Mouse (Mus musculus) midbrain, embryonic 11.5 days (tissue): ENCODE results near the gene Fam117b. TPM values are rescaled to one million over a fixed set of nuclear protein-coding genes. Genes with fewer than 3 reads are reported as not detected.

ENCODE experiments used
- ATAC-seq: fragments of 200-750 bp; cut with Nextera tagmentation; 2 replicates; pipeline ENCODE4 v1.8.0; 2017; ENCODE audit warnings: moderate TSS enrichment, moderate library complexity; ENCODE audit not compliant: low FRiP score
- DNase-seq: peaks from one replicate; pipeline ENCODE4 v3.0.0; 2015; ENCODE audit warnings: low spot score; ENCODE audit errors: missing footprints
- H3K27ac ChIP-seq: fragments of 300-500 bp; sonication (generic); 2 replicates; pipeline ENCODE4 v1.5.1; 2014; ENCODE audit warnings: low read depth, low read length
- H3K27me3 ChIP-seq: fragments of 300-500 bp; sonication (generic); 2 replicates; pipeline ENCODE4 v1.6.1; 2014; ENCODE audit warnings: mild to moderate bottlenecking, low read length, moderate library complexity, mixed read lengths; ENCODE audit not compliant: control insufficient read depth, insufficient read depth
- H3K36me3 ChIP-seq: fragments of 300-500 bp; sonication (generic); 2 replicates; pipeline ENCODE4 v1.6.1; 2014; ENCODE audit warnings: mild to moderate bottlenecking, low read length, moderate library complexity, mixed read lengths; ENCODE audit not compliant: control insufficient read depth, insufficient read depth
- H3K4me1 ChIP-seq: fragments of 300-500 bp; sonication (generic); 2 replicates; pipeline ENCODE4 v1.6.1; 2014; ENCODE audit warnings: low read length; ENCODE audit not compliant: control insufficient read depth, insufficient read depth
- H3K4me2 ChIP-seq: fragments of 300-500 bp; sonication (generic); 2 replicates; pipeline ENCODE4 v1.6.1; 2014; ENCODE audit warnings: mild to moderate bottlenecking, moderate library complexity
- H3K4me3 ChIP-seq: fragments of 300-500 bp; sonication (generic); 2 replicates; pipeline ENCODE4 v1.5.1; 2014; ENCODE audit warnings: low read depth, low read length
- H3K9ac ChIP-seq: fragments of 300-500 bp; sonication (generic); 2 replicates; pipeline ENCODE4 v1.6.1; 2014; ENCODE audit warnings: low read length
- H3K9me3 ChIP-seq: fragments of 300-500 bp; sonication (generic); 2 replicates; pipeline ENCODE4 v1.6.1; 2016; ENCODE audit warnings: low read length; ENCODE audit not compliant: control insufficient read depth
- WGBS: fragments of 180-500 bp; shearing (Covaris S2); extraction: QIAGEN DNeasy Blood & Tissue Kit; methylation state at CpG from one replicate; pipeline ENCODE4 v1.1.7; 2014; 5-methylcytosine and 5-hydroxymethylcytosine counted together
- polyA plus RNA-seq: library from polyadenylated mRNA; unstranded; fragments of >200 nt; fragmentation: Nextera tagmentation; extraction: Ambion mirVana; gene quantifications from 2 replicates; pipeline ENCODE4 v1.2.1, GENCODE M21; 2014

Gene Fam117b
- polyA plus RNA-seq, 1 experiment from 2014 or later, result 14.6 TPM

DNA sequence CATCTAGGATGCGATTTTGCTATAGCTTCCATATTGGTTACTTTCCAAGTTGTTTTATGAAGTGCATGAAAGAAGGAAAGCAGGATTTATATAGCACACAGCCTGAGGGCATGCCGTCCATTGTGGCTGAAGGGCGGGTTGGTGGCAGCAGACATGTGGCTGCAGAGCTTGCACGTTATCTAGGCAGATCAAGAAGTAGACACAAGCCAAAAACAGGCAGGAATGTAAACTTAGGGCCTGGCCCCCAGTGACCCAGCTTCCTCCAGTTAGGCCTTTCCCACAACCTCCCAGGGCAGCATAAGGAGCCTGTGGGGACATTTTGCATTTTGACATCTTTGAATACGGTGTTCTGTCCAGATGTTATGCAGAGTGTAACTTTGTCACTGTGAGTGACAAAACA, 31.0 kb downstream of the Fam117b start:
- no peak overlapping the region for H3K4me2 ChIP-seq
- 82% methylated on average over 5 of the region's 5 CpGs for WGBS
- no peak overlapping the region for H3K27ac ChIP-seq
- ATAC-seq (no peak), DNase-seq (no peak)
- no peak overlapping the region for H3K4me3 ChIP-seq
- no peaks in the 10 kb centered on the region for H3K27me3 ChIP-seq
- no peaks in the 10 kb centered on the region for H3K9me3 ChIP-seq
- H3K36me3 ChIP-seq, result no peaks in the 10 kb centered on the region
- H3K9ac ChIP-seq, result no peak overlapping the region
- H3K4me1 ChIP-seq, result no peaks in the 10 kb centered on the region

DNA sequence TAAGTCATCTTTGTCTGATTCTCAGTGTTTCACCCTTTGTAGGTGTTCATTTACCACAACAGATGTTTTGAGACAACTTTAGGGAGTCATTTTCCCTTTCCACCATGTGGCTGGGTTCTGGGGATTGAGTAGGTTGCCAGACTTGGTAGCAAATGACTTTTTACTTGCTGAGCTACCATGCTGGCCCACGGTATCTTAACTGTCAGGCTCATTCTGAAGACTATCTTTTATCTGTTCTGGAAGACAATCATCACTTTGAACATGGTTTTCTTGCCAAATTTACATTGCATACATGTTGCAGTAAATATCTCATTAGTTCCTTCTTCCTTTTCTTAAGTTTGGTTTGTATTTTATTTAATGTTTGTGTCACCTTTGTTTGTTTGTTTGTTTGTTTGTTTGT, 33.2 kb downstream of the Fam117b start:
- Histone ChIP-seq H3K4me2 (no peak overlapping the region), H3K4me3 (no peak overlapping the region), H3K36me3 (no peaks in the 10 kb centered on the region), H3K9me3 (no peaks in the 10 kb centered on the region), H3K9ac (no peak overlapping the region), H3K27ac (no peak overlapping the region), H3K4me1 (no peaks in the 10 kb centered on the region), H3K27me3 (no peaks in the 10 kb centered on the region)
- WGBS, result 89% methylated on average over 1 of the region's 1 CpGs
- ATAC-seq, result no peak
- no peak for DNase-seq

DNA sequence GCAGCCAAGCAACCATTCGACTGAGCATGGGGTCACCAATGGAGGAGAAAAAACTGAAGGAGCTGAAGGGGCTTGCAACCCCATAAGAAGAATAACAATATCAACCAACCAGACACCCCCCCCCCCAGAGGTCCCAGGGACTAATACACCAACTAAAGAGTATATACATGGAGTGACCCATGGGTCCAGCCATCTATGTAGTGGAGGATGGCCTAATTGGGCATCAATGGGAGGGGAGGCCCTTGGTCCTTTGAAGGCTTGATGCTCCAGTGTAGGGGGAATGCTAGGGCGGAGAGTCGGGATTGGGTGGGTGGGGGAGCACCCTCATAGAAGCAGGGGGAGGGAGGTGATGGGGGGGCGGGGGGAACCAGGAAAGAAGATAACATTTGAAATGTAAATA, 34.7 kb downstream of the Fam117b start:
- H3K27me3 ChIP-seq, result no peaks in the 10 kb centered on the region
- ATAC-seq, result no peak
- no peak overlapping the region for H3K9ac ChIP-seq
- H3K9me3 ChIP-seq, result no peaks in the 10 kb centered on the region
- DNase-seq, result no peak
- no peak overlapping the region for H3K27ac ChIP-seq
- no peak overlapping the region for H3K4me2 ChIP-seq
- no peaks in the 10 kb centered on the region for H3K36me3 ChIP-seq
- no peaks in the 10 kb centered on the region for H3K4me1 ChIP-seq
- 100% methylated on average over 4 of the region's 4 CpGs for WGBS
- H3K4me3 ChIP-seq, result no peak overlapping the region

GRCm38 (mm10) chr1:59957206-59957605, 44.4 kb downstream of the Fam117b start:
- Histone ChIP-seq H3K27me3 (no peaks in the 10 kb centered on the region), H3K9me3 (no peaks in the 10 kb centered on the region), H3K4me2 (no peak overlapping the region), H3K4me1 (no peaks in the 10 kb centered on the region), H3K4me3 (no peak overlapping the region), H3K36me3 (no peaks in the 10 kb centered on the region), H3K27ac (no peak overlapping the region), H3K9ac (no peak overlapping the region)
- ATAC-seq (no peak), DNase-seq (no peak)
- 90% methylated on average over 3 of the region's 3 CpGs for WGBS

DNA sequence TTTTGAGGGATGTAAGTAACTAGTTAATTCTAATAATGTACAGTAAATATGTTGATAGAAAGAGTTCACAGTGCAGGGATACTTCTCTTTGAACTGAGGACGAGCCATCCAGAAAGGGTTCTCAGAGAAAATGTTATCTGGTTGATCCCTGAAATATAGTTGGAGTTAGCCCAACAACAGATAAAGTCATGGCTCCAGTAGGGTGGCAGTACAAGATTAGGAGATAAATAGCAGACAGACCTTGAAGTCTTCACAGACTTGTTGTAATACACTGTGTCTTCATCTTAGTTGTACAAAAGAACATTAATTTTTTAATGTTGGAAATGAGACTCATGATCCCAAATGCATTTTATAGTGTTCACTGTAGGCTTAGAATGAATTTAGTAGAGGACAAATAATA, 47.1 kb downstream of the Fam117b start:
- Histone ChIP-seq H3K4me3 (no peak overlapping the region), H3K4me1 (no peaks in the 10 kb centered on the region), H3K27me3 (no peaks in the 10 kb centered on the region), H3K9me3 (no peaks in the 10 kb centered on the region), H3K4me2 (no peak overlapping the region), H3K9ac (no peak overlapping the region), H3K27ac (no peak overlapping the region), H3K36me3 (no peaks in the 10 kb centered on the region)
- WGBS, result 90% methylated on average over 1 of the region's 1 CpGs
- no peak for DNase-seq
- no peak for ATAC-seq

GRCm38 (mm10) chr1:59966171-59966785, 53.5 kb downstream of the Fam117b start:
- no peak for ATAC-seq

GRCm38 (mm10) chr1:59967291-59967690, 54.5 kb downstream of the Fam117b start:
- H3K9me3 ChIP-seq, result no peaks in the 10 kb centered on the region
- no peak overlapping the region for H3K4me3 ChIP-seq
- DNase-seq (no peak), ATAC-seq (no peak)
- no peak overlapping the region for H3K9ac ChIP-seq
- peaks cover 5% of the 10 kb centered on the region; the same call in 1 of the 2 replicates for H3K36me3 ChIP-seq
- H3K4me1 ChIP-seq, result no peaks in the 10 kb centered on the region
- no peak overlapping the region for H3K4me2 ChIP-seq
- H3K27me3 ChIP-seq, result no peaks in the 10 kb centered on the region
- 90% methylated on average over 4 of the region's 4 CpGs for WGBS
- H3K27ac ChIP-seq, result no peak overlapping the region

More at GRCm38 (mm10) chr1:59966171-59966785, 53.5 kb downstream of the Fam117b start:
- Histone ChIP-seq H3K27me3 (no peaks in the 10 kb centered on the region), H3K9me3 (no peaks in the 10 kb centered on the region), H3K4me1 (no peaks in the 10 kb centered on the region), H3K36me3 (peaks cover 2% of the 10 kb centered on the region; the same call in 1 of the 2 replicates), H3K27ac (no peak overlapping the region), H3K9ac (no peak overlapping the region), H3K4me2 (no peak overlapping the region), H3K4me3 (no peak overlapping the region)
- DNase-seq, result no peak
- WGBS, result 93% methylated on average over 6 of the region's 6 CpGs

- H3K36me3 ChIP-seq, result peaks cover 1% of the 10 kb centered on the region; the same call in 1 of the 2 replicates
- no peak for DNase-seq
- no peaks in the 10 kb centered on the region for H3K9me3 ChIP-seq
- no peak overlapping the region for H3K9ac ChIP-seq
- no peak overlapping the region for H3K4me2 ChIP-seq
- H3K4me1 ChIP-seq, result no peaks in the 10 kb centered on the region
- no peak for ATAC-seq
- no peak overlapping the region for H3K4me3 ChIP-seq
- no peak overlapping the region for H3K27ac ChIP-seq
- no peaks in the 10 kb centered on the region for H3K27me3 ChIP-seq
Measured at GRCm38 (mm10) chr1:59986626-59987025, 73.8 kb downstream of the Fam117b start.

DNA sequence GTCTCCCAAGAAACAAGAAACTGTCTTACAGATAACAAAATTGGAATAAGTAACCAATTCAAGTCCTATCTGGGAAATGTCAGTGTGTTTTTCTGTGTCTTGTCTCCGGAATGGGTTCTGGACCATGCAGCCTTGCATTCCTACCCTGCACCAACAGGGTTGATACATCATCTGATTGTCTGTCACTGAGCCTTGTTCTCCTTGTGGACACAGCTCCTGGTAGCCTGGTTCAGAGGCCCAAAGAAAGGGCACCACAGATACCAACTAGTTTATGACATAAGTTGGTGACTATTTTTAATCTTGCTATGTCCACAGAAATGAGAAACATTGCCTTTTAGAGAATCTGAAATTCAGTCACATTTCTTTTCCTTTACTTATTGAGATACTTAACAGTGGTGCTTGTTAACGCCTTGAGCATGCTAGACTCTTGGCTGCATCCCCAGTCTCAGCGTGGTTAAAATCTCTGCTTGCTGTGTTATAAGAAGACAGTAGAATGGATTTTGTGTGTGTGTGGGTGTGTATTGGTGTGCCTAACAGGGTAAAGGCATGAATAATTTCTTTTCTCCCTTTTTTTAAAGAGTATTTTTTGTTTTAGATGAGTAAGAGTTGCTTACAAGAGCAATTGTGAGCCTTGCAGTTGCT, 74.7 kb downstream of the Fam117b start:
- DNase-seq (no peak), ATAC-seq (no peak)
- no peaks in the 10 kb centered on the region; the same call in 1 of the 2 replicates for H3K36me3 ChIP-seq

More for the DNA sequence above, 74.7 kb downstream of the Fam117b start:
- H3K4me1 ChIP-seq, result no peaks in the 10 kb centered on the region
- 91% methylated on average over 3 of the region's 3 CpGs for WGBS
- H3K27me3 ChIP-seq, result no peaks in the 10 kb centered on the region
- H3K4me3 ChIP-seq, result no peak overlapping the region
- no peak overlapping the region for H3K4me2 ChIP-seq
- no peaks in the 10 kb centered on the region for H3K9me3 ChIP-seq
- no peak overlapping the region for H3K27ac ChIP-seq
- no peak overlapping the region for H3K9ac ChIP-seq
